25 mouse cellular contexts compared by ENCODE assay signal in the genomic region with DNA sequence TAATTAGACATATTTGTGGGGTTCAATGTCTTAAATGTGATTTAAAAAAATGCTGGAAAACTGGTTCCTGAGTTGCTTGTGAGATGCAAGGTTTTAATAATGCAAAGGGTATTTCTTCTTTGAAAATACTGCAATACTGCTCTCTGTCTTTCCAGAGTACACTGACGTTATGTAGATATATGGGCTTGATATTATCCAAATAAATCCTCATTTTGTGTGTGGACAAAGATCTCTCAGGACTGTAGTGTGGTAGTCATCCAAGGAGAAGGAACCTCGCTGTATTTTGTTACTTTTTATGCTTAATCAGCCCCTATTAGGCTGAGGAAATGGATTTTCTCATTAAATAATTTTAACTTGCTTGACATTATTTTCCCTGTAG.
DNase-seq lines count a peak whose midpoint lies in the region; ATAC-seq and TF ChIP-seq lines count a peak whose summit lies in the region.
"Had no signal": no experiment of that assay in that cellular context is flagged by ENCODE, and none has a peak within 500 bp of the region (broad histone marks: within the 10 kb centered on the region; RNA-seq: fewer than 3 reads in every experiment).

No protein-coding gene starts in this region.

- no peaks in the 10 kb centered on the region for H3K27me3 ChIP-seq in forebrain, embryonic 13.5 days
- no peaks in the 10 kb centered on the region for H3K27me3 ChIP-seq in forebrain, embryonic 10.5 days (ENCODE audit: poor library complexity, severe bottlenecking)
- H3K27me3 ChIP-seq in midbrain, embryonic 12.5 days = no peaks in the 10 kb centered on the region
- H3K27me3 ChIP-seq in midbrain, embryonic 11.5 days (ENCODE audit: control insufficient read depth, insufficient read depth, low read length) = no peaks in the 10 kb centered on the region
- no peaks in the 10 kb centered on the region for H3K27me3 ChIP-seq in forebrain, postnatal 0 days (ENCODE audit: insufficient read depth, low read length)
- no peaks in the 10 kb centered on the region for H3K27me3 ChIP-seq in neural tube, embryonic 15.5 days (replicated peaks)
- H3K27me3 ChIP-seq: embryonic facial prominence, embryonic 13.5 days; limb, embryonic 13.5 days; liver, embryonic 12.5 days had no signal

- no peak overlapping the region for H3K9ac ChIP-seq in forebrain, embryonic 13.5 days
- H3K9ac ChIP-seq in midbrain, embryonic 12.5 days (replicated peaks) = no peak overlapping the region
- no peak overlapping the region for H3K9ac ChIP-seq in midbrain, embryonic 11.5 days (ENCODE audit: low read length)
- H3K9ac ChIP-seq in forebrain, postnatal 0 days = no peak overlapping the region
- no peak overlapping the region for H3K9ac ChIP-seq in neural tube, embryonic 15.5 days (replicated peaks)
- H3K9ac ChIP-seq: embryonic facial prominence, embryonic 13.5 days; limb, embryonic 13.5 days; liver, embryonic 12.5 days; liver, postnatal 0 days had no signal

- DNase-seq in forebrain, embryonic 10.5 days (ENCODE audit: extremely low spot score, low spot score) = no peak
- no peak for DNase-seq in midbrain, embryonic 11.5 days (ENCODE audit: low spot score, missing footprints)
- no peak for DNase-seq in forebrain, postnatal 0 days
- no peak for DNase-seq in thymus, postnatal 0 days (ENCODE audit: low spot score)
- DNase-seq: adrenal gland, postnatal 10 days; cerebellum, adult 11-12 months; cerebellum, postnatal 10 days; gastrocnemius, postnatal 10 days; heart, postnatal 14 days; kidney, adult 8-10 months; kidney, postnatal 4 days; liver, postnatal 0 days; lung, postnatal 36 days; right cerebral cortex, postnatal 4 days; thymus, adult 2 months; thymus, postnatal 4 days had no signal

- 0 out of 2 replicates have a peak overlapping the region, but pooled peaks have one; percentile 14 for H3K27ac ChIP-seq in forebrain, embryonic 13.5 days
- H3K27ac ChIP-seq in forebrain, embryonic 10.5 days = no peak overlapping the region
- H3K27ac ChIP-seq in midbrain, embryonic 12.5 days (replicated peaks) = no peak overlapping the region
- H3K27ac ChIP-seq in midbrain, embryonic 11.5 days (ENCODE audit: low read depth, low read length) = no peak overlapping the region
- H3K27ac ChIP-seq in forebrain, postnatal 0 days (ENCODE audit: low read depth, low read length) = peak overlapping the region; percentile 48; the same call in 1 of the 2 replicates
- peak overlapping the region; percentile 34; the same call in 1 of the 2 replicates for H3K27ac ChIP-seq in neural tube, embryonic 15.5 days (replicated peaks)
- H3K27ac ChIP-seq: embryonic facial prominence, embryonic 13.5 days; kidney, postnatal 0 days; limb, embryonic 13.5 days; liver, embryonic 12.5 days had no signal

- H3K4me3 ChIP-seq in forebrain, embryonic 13.5 days = no peak overlapping the region
- H3K4me3 ChIP-seq in forebrain, embryonic 10.5 days = no peak overlapping the region
- no peak overlapping the region for H3K4me3 ChIP-seq in midbrain, embryonic 12.5 days
- H3K4me3 ChIP-seq in midbrain, embryonic 11.5 days (ENCODE audit: low read depth, low read length) = no peak overlapping the region
- no peak overlapping the region for H3K4me3 ChIP-seq in forebrain, postnatal 0 days (ENCODE audit: low read depth, low read length)
- H3K4me3 ChIP-seq in neural tube, embryonic 15.5 days (replicated peaks) = no peak overlapping the region
- H3K4me3 ChIP-seq: embryonic facial prominence, embryonic 13.5 days; limb, embryonic 13.5 days; liver, embryonic 12.5 days had no signal

- no peaks in the 10 kb centered on the region for H3K4me1 ChIP-seq in forebrain, embryonic 13.5 days
- no peaks in the 10 kb centered on the region for H3K4me1 ChIP-seq in forebrain, embryonic 10.5 days
- no peaks in the 10 kb centered on the region for H3K4me1 ChIP-seq in midbrain, embryonic 12.5 days
- H3K4me1 ChIP-seq in midbrain, embryonic 11.5 days (ENCODE audit: control insufficient read depth, insufficient read depth, low read length) = no peaks in the 10 kb centered on the region
- H3K4me1 ChIP-seq in forebrain, postnatal 0 days (ENCODE audit: insufficient read depth) = peaks cover 20% of the 10 kb centered on the region; the same call in 1 of the 2 replicates
- H3K4me1 ChIP-seq in neural tube, embryonic 15.5 days = peaks cover 10% of the 10 kb centered on the region; the same call in 1 of the 2 replicates
- H3K4me1 ChIP-seq: limb, embryonic 13.5 days; liver, embryonic 12.5 days had no signal

- no peak for TF ChIP-seq CTCF in forebrain, postnatal 0 days (IDR thresholded peaks at IDR 0.05; ENCODE audit: low read depth)

- 69% methylated on average over 2 of the region's 2 CpGs for WGBS in forebrain, embryonic 13.5 days
- WGBS in forebrain, embryonic 10.5 days = 83% methylated on average over 2 of the region's 2 CpGs
- WGBS in midbrain, embryonic 12.5 days = 71% methylated on average over 2 of the region's 2 CpGs
- 83% methylated on average over 2 of the region's 2 CpGs for WGBS in midbrain, embryonic 11.5 days
- 68% methylated on average over 2 of the region's 2 CpGs for WGBS in forebrain, postnatal 0 days
- 56% methylated on average over 2 of the region's 2 CpGs for WGBS in neural tube, embryonic 15.5 days

- no peaks in the 10 kb centered on the region for H3K9me3 ChIP-seq in forebrain, embryonic 13.5 days (replicated peaks)
- no peaks in the 10 kb centered on the region for H3K9me3 ChIP-seq in forebrain, embryonic 10.5 days
- H3K9me3 ChIP-seq in midbrain, embryonic 12.5 days = no peaks in the 10 kb centered on the region
- H3K9me3 ChIP-seq in midbrain, embryonic 11.5 days (ENCODE audit: control insufficient read depth, low read length) = no peaks in the 10 kb centered on the region
- H3K9me3 ChIP-seq in forebrain, postnatal 0 days (ENCODE audit: low read length) = no peaks in the 10 kb centered on the region
- no peaks in the 10 kb centered on the region for H3K9me3 ChIP-seq in neural tube, embryonic 15.5 days (replicated peaks)
- H3K9me3 ChIP-seq: embryonic facial prominence, embryonic 13.5 days; limb, embryonic 13.5 days; liver, embryonic 12.5 days had no signal

- H3K36me3 ChIP-seq in forebrain, embryonic 13.5 days (ENCODE audit: poor library complexity, severe bottlenecking) = no peaks in the 10 kb centered on the region
- no peaks in the 10 kb centered on the region for H3K36me3 ChIP-seq in forebrain, embryonic 10.5 days (replicated peaks)
- no peaks in the 10 kb centered on the region for H3K36me3 ChIP-seq in midbrain, embryonic 12.5 days
- H3K36me3 ChIP-seq in midbrain, embryonic 11.5 days (ENCODE audit: control insufficient read depth, insufficient read depth, low read length) = no peaks in the 10 kb centered on the region
- H3K36me3 ChIP-seq in forebrain, postnatal 0 days (ENCODE audit: insufficient read depth) = no peaks in the 10 kb centered on the region
- H3K36me3 ChIP-seq in neural tube, embryonic 15.5 days = no peaks in the 10 kb centered on the region
- H3K36me3 ChIP-seq: embryonic facial prominence, embryonic 13.5 days; G1E; limb, embryonic 13.5 days; liver, embryonic 12.5 days had no signal

- H3K4me2 ChIP-seq in forebrain, embryonic 13.5 days = no peak overlapping the region
- no peak overlapping the region for H3K4me2 ChIP-seq in midbrain, embryonic 12.5 days (replicated peaks)
- H3K4me2 ChIP-seq in midbrain, embryonic 11.5 days = no peak overlapping the region
- H3K4me2 ChIP-seq in forebrain, postnatal 0 days (ENCODE audit: low read depth) = no peak overlapping the region
- H3K4me2 ChIP-seq in neural tube, embryonic 15.5 days = no peak overlapping the region
- H3K4me2 ChIP-seq: embryonic facial prominence, embryonic 13.5 days; limb, embryonic 13.5 days; liver, embryonic 12.5 days had no signal

- ATAC-seq in forebrain, embryonic 13.5 days = peak; percentile 45; the same call in 1 of the 2 replicates
- peak; percentile 30; the same call in 1 of the 2 replicates for ATAC-seq in midbrain, embryonic 12.5 days (ENCODE audit: low FRiP score, low read depth)
- no peak for ATAC-seq in midbrain, embryonic 11.5 days (ENCODE audit: low FRiP score)
- ATAC-seq in forebrain, postnatal 0 days = no peak
- ATAC-seq in neural tube, embryonic 15.5 days (ENCODE audit: low FRiP score) = no peak; the same call in 1 of the 2 replicates
- ATAC-seq: intestine, embryonic 16.5 days; liver, embryonic 12.5 days; liver, postnatal 0 days had no signal

Comparison
In these comparisons a context has a peak if more than half of its experiments do, and no peak if none do; other contexts are left out.
1. ATAC-seq: peak in forebrain, embryonic 13.5 days (single experiment) and midbrain, embryonic 12.5 days (single experiment); none in midbrain, embryonic 11.5 days (single experiment), forebrain, postnatal 0 days (single experiment) and neural tube, embryonic 15.5 days (single experiment).
2. H3K27ac ChIP-seq: peak in forebrain, embryonic 13.5 days (single experiment), forebrain, postnatal 0 days (single experiment) and neural tube, embryonic 15.5 days (single experiment); none in forebrain, embryonic 10.5 days (single experiment), midbrain, embryonic 12.5 days (single experiment) and midbrain, embryonic 11.5 days (single experiment).